Mouse (Mus musculus) stomach, postnatal 0 days (tissue): ENCODE data around the gene Pold1. TPM values are rescaled to one million over a fixed set of nuclear protein-coding genes. Genes with fewer than 3 reads are reported as not detected.

ENCODE experiments used
- ATAC-seq: fragments of 200-750 bp; cut with Nextera tagmentation; 2 replicates; pipeline ENCODE4 v1.8.0; 2017; ENCODE audit not compliant: low FRiP score, low TSS enrichment
- DNase-seq: peaks from one replicate; pipeline ENCODE4 v3.0.0-alpha.2; 2016; ENCODE audit warnings: low spot score
- H3K27ac ChIP-seq: fragments of 300-500 bp; sonication (generic); replicated peaks from 2 replicates; pipeline ENCODE4 v1.5.1; 2014; ENCODE audit warnings: mild to moderate bottlenecking, control low read depth
- H3K27me3 ChIP-seq: fragments of 300-500 bp; sonication (generic); 2 replicates; pipeline ENCODE4 v1.6.1; 2014; ENCODE audit warnings: low read length; ENCODE audit not compliant: control insufficient read depth, insufficient read depth
- H3K36me3 ChIP-seq: fragments of 300-500 bp; sonication (generic); 2 replicates; pipeline ENCODE4 v1.6.1; 2014; ENCODE audit warnings: low read length, mixed read lengths; ENCODE audit not compliant: control insufficient read depth, insufficient read depth
- H3K4me1 ChIP-seq: fragments of 300-500 bp; sonication (generic); replicated peaks from 2 replicates; pipeline ENCODE4 v1.6.1; 2014; ENCODE audit warnings: antibody characterized with exemption; ENCODE audit not compliant: control insufficient read depth, insufficient read depth
- H3K4me2 ChIP-seq: fragments of 300-500 bp; sonication (generic); replicated peaks from 2 replicates; pipeline ENCODE4 v1.6.1; 2014; ENCODE audit warnings: low read depth, mild to moderate bottlenecking, control low read depth, moderate library complexity
- H3K4me3 ChIP-seq: fragments of 300-500 bp; sonication (generic); 2 replicates; pipeline ENCODE4 v1.5.1; 2014; ENCODE audit warnings: low read depth, low read length, control low read depth
- H3K9ac ChIP-seq: fragments of 300-500 bp; sonication (generic); 2 replicates; pipeline ENCODE4 v1.6.1; 2014; ENCODE audit warnings: mild to moderate bottlenecking, low read length, control low read depth, mixed read lengths
- H3K9me3 ChIP-seq: fragments of 300-500 bp; sonication (generic); 2 replicates; pipeline ENCODE4 v1.6.1; 2016; ENCODE audit warnings: low read length; ENCODE audit not compliant: control insufficient read depth
- CTCF ChIP-seq: IDR thresholded peaks from 2 replicates; pipeline ENCODE4 v1.5.1; 2016; ENCODE audit warnings: antibody characterized with exemption, low read depth, mild to moderate bottlenecking, moderate library complexity
- EP300 ChIP-seq: optimal IDR thresholded peaks from 2 replicates; pipeline ENCODE3; 2016; ENCODE audit warnings: antibody characterized with exemption
- WGBS: fragments of 180-500 bp; shearing (Covaris S2); extraction: QIAGEN DNeasy Blood & Tissue Kit; methylation state at CpG from one replicate; pipeline ENCODE4 v1.1.7; 2014; 5-methylcytosine and 5-hydroxymethylcytosine counted together
- polyA plus RNA-seq: library from polyadenylated mRNA; unstranded; fragments of >200 nt; fragmentation: Nextera tagmentation; extraction: Ambion mirVana; gene quantifications from 2 replicates; pipeline ENCODE4 v1.2.1, GENCODE M21; 2015

Pold1 gene
- polyA plus RNA-seq, 1 experiment from 2014 or later = 18.7 TPM

DNA sequence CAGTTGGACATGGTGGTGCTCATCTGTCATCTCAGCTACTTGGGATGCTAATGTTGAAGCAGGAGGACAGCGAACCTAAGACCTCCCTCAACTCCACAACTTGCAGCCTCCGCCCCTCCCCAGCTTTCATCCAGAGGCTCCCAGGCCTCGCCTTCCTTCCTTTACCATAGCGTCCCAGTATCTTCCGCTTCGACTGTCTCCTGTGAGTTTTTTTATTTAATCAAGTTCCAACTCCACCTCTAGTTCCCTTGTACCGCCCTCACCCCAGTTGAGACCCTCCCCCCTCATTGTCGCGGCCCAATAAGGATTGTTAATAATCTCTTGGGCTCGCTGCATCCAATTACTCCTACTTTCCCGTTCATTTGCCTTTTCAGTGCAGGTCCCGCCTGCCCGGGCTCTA, 41.3 kb upstream of the Pold1 start:
- Histone ChIP-seq H3K4me3 (no peak overlapping the region), H3K27me3 (peaks cover 25% of the 10 kb centered on the region)

DNA sequence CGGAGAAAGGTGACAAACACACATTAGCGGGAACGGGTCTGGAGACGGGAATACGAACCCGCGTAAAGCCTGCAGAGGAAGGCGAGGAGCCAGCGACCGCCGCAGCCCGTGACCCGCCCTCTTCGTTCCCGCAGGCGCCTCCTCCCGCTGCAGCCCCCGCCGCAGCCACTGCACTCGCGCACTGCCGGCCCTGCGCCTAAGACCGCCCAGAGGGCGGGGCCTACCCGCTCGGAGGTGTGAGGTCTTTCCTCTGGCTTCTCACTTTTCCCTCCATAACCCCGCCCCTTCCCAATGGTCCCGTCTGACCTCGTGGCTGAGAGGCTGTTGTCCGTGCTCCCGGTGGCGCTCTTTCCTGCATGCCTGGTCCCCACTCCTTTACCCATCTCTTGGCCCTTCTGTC, 40.5 kb upstream of the Pold1 start:
- H3K4me1 ChIP-seq = peaks cover 5% of the 10 kb centered on the region
- peak overlapping the region; percentile 62 for H3K4me2 ChIP-seq
- H3K27me3 ChIP-seq = peaks cover 25% of the 10 kb centered on the region
- DNase-seq (peak; percentile 79), ATAC-seq (0 out of 2 replicates have a peak, but pooled peaks have one; percentile 27)
- TF ChIP-seq EP300 (no peak), CTCF (no peak)
- H3K27ac ChIP-seq = no peak overlapping the region
- H3K4me3 ChIP-seq = peak overlapping the region; percentile 34
- 2% methylated on average over 30 of the region's 33 CpGs for WGBS
- no peak overlapping the region for H3K9ac ChIP-seq
- no peaks in the 10 kb centered on the region for H3K36me3 ChIP-seq
- H3K9me3 ChIP-seq = no peaks in the 10 kb centered on the region

More for the DNA sequence above, 41.3 kb upstream of the Pold1 start:
- no peak for TF ChIP-seq EP300
- no peak for TF ChIP-seq CTCF
- 7% methylated on average over 13 of the region's 13 CpGs for WGBS
- Histone ChIP-seq H3K9ac (no peak overlapping the region), H3K36me3 (no peaks in the 10 kb centered on the region), H3K27ac (no peak overlapping the region), H3K9me3 (no peaks in the 10 kb centered on the region), H3K4me1 (peaks cover 5% of the 10 kb centered on the region), H3K4me2 (no peak overlapping the region; the same call in 1 of the 2 replicates)
- DNase-seq = no peak
- ATAC-seq = no peak

DNA sequence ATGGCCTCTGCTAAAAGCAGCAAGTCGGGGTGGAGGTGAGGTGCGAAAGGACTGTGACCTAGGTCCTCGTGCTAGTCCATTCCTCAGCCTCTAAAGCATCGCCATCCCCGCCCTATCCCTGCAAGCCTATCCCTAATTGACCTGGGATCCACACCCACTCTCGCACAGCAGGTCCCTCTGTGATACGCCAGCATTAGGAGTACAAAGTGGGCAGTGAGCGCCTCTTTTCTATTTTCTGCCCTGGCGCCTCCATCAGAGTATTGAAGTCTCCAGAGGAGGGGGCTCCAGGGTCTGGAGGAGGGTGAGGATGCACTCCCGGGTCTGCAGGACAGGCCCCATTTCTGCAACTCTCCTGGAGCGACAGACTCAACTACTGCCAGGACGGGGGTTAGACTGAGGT, 39.7 kb upstream of the Pold1 start:
- no peaks in the 10 kb centered on the region for H3K36me3 ChIP-seq
- peak overlapping the region; percentile 34; the same call in 1 of the 2 replicates for H3K4me3 ChIP-seq
- TF ChIP-seq EP300 (no peak), CTCF (no peak)
- ATAC-seq (no peak), DNase-seq (no peak)
- H3K4me2 ChIP-seq = peak overlapping the region; percentile 62; the same call in 1 of the 2 replicates
- H3K9me3 ChIP-seq = no peaks in the 10 kb centered on the region
- H3K4me1 ChIP-seq = peaks cover 5% of the 10 kb centered on the region
- no peak overlapping the region for H3K9ac ChIP-seq
- H3K27ac ChIP-seq = no peak overlapping the region
- H3K27me3 ChIP-seq = peaks cover 23% of the 10 kb centered on the region
- 10% methylated on average over 12 of the region's 12 CpGs for WGBS

DNA sequence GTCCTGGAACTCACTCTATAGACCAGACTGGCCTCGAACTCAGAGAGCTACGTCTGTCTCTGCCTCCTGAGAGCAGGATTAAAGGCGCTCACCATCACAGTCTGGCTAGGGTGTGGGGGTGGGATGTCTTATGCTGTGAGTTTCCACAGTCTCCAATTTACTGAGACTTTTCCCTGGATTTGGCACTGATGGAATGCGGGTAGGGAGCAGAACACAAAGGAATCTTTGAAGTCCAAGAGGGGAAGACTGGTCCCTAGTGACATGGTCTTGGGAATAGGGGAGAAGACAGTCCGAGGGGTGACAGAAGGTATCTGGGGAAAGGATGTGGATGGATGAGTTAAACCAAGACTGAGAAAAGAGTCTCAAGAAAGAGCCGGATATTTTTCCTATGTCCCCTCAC, 39.0 kb upstream of the Pold1 start:
- DNase-seq (no peak), ATAC-seq (no peak)
- Histone ChIP-seq H3K36me3 (no peaks in the 10 kb centered on the region), H3K4me3 (no peak overlapping the region), H3K9me3 (no peaks in the 10 kb centered on the region), H3K27ac (no peak overlapping the region), H3K27me3 (peaks cover 19% of the 10 kb centered on the region), H3K9ac (no peak overlapping the region), H3K4me1 (peaks cover 5% of the 10 kb centered on the region), H3K4me2 (no peak overlapping the region)
- TF ChIP-seq CTCF = no peak
- TF ChIP-seq EP300 = no peak
- WGBS = 43% methylated on average over 6 of the region's 6 CpGs

DNA sequence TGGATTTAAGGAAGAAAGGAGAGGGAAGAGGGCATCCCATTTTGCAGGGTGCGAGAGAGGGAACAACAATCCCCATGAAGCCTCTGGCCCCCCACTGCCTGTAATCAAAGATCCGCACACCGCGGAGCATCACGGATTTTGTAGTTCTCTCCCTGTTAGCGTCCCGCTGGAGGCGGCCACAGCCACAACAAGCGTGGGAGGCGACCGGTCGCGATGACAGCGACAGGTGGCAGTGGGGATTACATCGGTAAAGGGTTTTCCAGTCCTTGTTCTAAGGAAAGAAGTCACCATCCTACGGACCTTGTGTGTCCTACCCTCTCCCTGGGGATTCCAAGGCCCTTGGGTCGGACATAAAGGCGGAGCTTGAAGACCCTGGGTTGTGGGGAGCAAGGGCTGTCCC, 38.3 kb upstream of the Pold1 start:
- 2% methylated on average over 18 of the region's 18 CpGs for WGBS
- Histone ChIP-seq H3K9ac (no peak overlapping the region), H3K36me3 (no peaks in the 10 kb centered on the region), H3K4me3 (peak overlapping the region; percentile 17; the same call in 1 of the 2 replicates), H3K9me3 (no peaks in the 10 kb centered on the region), H3K4me2 (no peak overlapping the region), H3K27ac (no peak overlapping the region), H3K4me1 (peaks cover 5% of the 10 kb centered on the region), H3K27me3 (peaks cover 12% of the 10 kb centered on the region; the same call in 1 of the 2 replicates)
- DNase-seq (peak; percentile 38), ATAC-seq (no peak)
- TF ChIP-seq CTCF (no peak), EP300 (no peak)

DNA sequence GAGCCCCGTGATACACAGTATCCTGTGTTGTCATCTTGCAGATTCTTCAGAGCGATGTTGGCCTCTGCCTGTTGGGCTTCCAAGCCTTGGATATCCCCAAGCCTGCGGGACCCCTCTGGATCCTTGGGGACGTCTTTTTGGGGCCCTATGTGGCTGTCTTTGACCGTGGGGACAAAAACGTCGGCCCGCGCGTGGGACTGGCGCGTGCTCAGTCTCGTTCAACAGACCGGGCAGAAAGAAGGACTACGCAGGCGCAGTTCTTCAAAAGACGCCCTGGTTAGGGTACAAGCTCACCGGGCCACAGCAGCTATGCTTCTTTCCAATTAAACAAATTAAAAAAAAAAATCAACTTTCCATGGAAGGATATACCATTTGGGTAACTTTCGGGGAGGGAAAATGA, 37.9 kb upstream of the Pold1 start:
- Histone ChIP-seq H3K4me3 (peak overlapping the region; percentile 17; the same call in 1 of the 2 replicates), H3K4me2 (peak overlapping the region; percentile 34), H3K9me3 (no peaks in the 10 kb centered on the region), H3K9ac (no peak overlapping the region), H3K4me1 (peaks cover 4% of the 10 kb centered on the region), H3K27ac (no peak overlapping the region), H3K27me3 (peaks cover 11% of the 10 kb centered on the region; the same call in 1 of the 2 replicates), H3K36me3 (no peaks in the 10 kb centered on the region)
- DNase-seq (no peak), ATAC-seq (no peak)
- TF ChIP-seq EP300 (no peak), CTCF (no peak)
- 13% methylated on average over 19 of the region's 19 CpGs for WGBS
